Mouse (Mus musculus): ENCODE results near the gene Ctbp1. TPM values are rescaled to one million over a fixed set of nuclear protein-coding genes. Genes with fewer than 3 reads are reported as not detected.

The Ctbp1 gene
- total RNA-seq, 1 experiment, result 91.2 TPM

- Histone ChIP-seq H3K4me1 (ENCODE audit: control insufficient read depth in 2 of 2, insufficient read depth in 2 of 2, low read length in 2 of 2, poor library complexity in 1 of 2) (peaks cover 0 to 2% of the 10 kb centered on the region in 2 experiments; a peak in 1 of 4 replicates), H3K36me3 (ENCODE audit: control insufficient read depth, insufficient read depth, low read length, poor library complexity, severe bottlenecking) (no peaks in the 10 kb centered on the region), H3K9me3 (ENCODE audit: control insufficient read depth, insufficient read depth, low read depth, low read length) (no peaks in the 10 kb centered on the region), H3K9ac (ENCODE audit: insufficient read depth, low read depth, low read length, poor library complexity, severe bottlenecking) (no peak overlapping the region), H3K27ac (ENCODE audit: insufficient read depth, low read depth, low read length, poor library complexity, severe bottlenecking) (no peak overlapping the region), H3K4me3 (ENCODE audit: insufficient read depth in 1 of 2, low read depth in 1 of 2, low read length in 2 of 2, poor library complexity in 1 of 2, severe bottlenecking in 1 of 2) (no peak overlapping the region)
- TF ChIP-seq ZC3H11A (IDR thresholded peaks at IDR 0.05; ENCODE audit: borderline replicate concordance, low read depth, low read length), result no peak
- TF ChIP-seq MAFK (IDR thresholded peaks at IDR 0.05; ENCODE audit: insufficient read depth, low read depth, low read length), result no peak
- TF ChIP-seq CHD2 (IDR thresholded peaks at IDR 0.05; ENCODE audit: low read depth, low read length), result no peak
- no peak for TF ChIP-seq ZNF384 (IDR thresholded peaks at IDR 0.05; ENCODE audit: low read depth, low read length)
- no peak for TF ChIP-seq HCFC1 (IDR thresholded peaks at IDR 0.05; ENCODE audit: borderline replicate concordance, insufficient read depth, low read length)
- DNase-seq (ENCODE audit: low read depth, low spot score), result peak; percentile 20
- in situ Hi-C loops (cut with MboI; ENCODE audit: low sequenced_read_pairs in 2 of 2, unreplicated experiment in 2 of 2), result loop anchor here in 1 of 2 experiments (5.0 kb wide), 1 partner anchor 98 kb away; the partner anchor contains the start of gene Uvssa
Measured at GRCm38 (mm10) chr5:33278950-33279349, 4.2 kb upstream of the Ctbp1 start.

DNA sequence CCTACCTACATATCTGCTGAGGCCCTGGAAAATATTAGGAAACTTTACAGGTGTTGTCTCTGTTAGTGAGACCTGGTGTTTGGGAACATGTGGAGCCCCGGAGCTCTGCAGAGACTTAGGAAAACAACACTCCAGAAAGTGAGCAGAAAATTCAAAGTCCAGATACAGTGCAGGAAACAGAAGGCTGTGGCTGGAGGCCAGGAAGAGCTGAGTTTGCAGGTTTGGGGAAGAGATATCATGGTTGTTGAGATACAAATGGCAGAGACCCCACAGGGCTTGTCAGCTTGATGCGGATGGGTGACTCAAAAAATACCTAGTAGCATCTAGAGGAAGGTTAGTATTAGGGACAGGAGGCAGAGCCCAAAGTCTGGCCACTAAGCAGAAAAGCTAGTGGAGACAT is 2.5 kb upstream of the Ctbp1 start:
- TF ChIP-seq CHD2 (IDR thresholded peaks at IDR 0.05; ENCODE audit: low read depth, low read length), result no peak
- TF ChIP-seq ZC3H11A (IDR thresholded peaks at IDR 0.05; ENCODE audit: borderline replicate concordance, low read depth, low read length), result no peak
- TF ChIP-seq ZNF384 (IDR thresholded peaks at IDR 0.05; ENCODE audit: low read depth, low read length), result no peak
- TF ChIP-seq MAFK (IDR thresholded peaks at IDR 0.05; ENCODE audit: insufficient read depth, low read depth, low read length), result no peak
- TF ChIP-seq HCFC1 (IDR thresholded peaks at IDR 0.05; ENCODE audit: borderline replicate concordance, insufficient read depth, low read length), result no peak
- Histone ChIP-seq H3K4me1 (ENCODE audit: control insufficient read depth in 2 of 2, insufficient read depth in 2 of 2, low read length in 2 of 2, poor library complexity in 1 of 2) (peaks cover 2 to 4% of the 10 kb centered on the region in 2 experiments; a peak in 2 of 4 replicates), H3K27ac (ENCODE audit: insufficient read depth, low read depth, low read length, poor library complexity, severe bottlenecking) (no peak overlapping the region), H3K9me3 (ENCODE audit: control insufficient read depth, insufficient read depth, low read depth, low read length) (no peaks in the 10 kb centered on the region), H3K36me3 (ENCODE audit: control insufficient read depth, insufficient read depth, low read length, poor library complexity, severe bottlenecking) (no peaks in the 10 kb centered on the region; the same call in 1 of the 2 replicates), H3K9ac (ENCODE audit: insufficient read depth, low read depth, low read length, poor library complexity, severe bottlenecking) (no peak overlapping the region), H3K4me3 (ENCODE audit: insufficient read depth in 1 of 2, low read depth in 1 of 2, low read length in 2 of 2, poor library complexity in 1 of 2, severe bottlenecking in 1 of 2) (no peak overlapping the region)
- no peak for DNase-seq (ENCODE audit: low read depth, low spot score)
- in situ Hi-C loops (cut with MboI; ENCODE audit: low sequenced_read_pairs in 2 of 2, unreplicated experiment in 2 of 2), result loop anchor here in 1 of 2 experiments (5.0 kb wide), 1 partner anchor 100 kb away; the partner anchor contains the start of gene Uvssa

DNA sequence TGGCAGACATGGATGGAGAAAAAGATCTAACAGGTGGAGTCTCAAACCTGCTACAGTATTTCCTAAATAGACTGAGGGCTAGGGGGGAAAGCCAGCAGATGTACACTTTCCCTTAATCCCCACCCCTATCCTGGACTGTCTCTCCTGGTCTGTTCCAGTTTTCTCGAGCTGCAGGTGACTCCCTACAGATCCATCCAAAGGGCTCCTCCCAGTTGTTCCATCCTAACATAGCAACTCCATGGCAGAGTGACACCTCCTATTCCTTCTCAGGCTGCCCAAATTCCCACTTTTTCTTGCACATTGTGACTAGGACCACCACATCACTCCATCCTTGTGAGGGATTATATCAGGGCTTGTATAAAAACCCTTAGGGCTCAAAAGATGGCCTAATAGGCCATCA is 960 bp upstream of the Ctbp1 start:
- DNase-seq (ENCODE audit: low read depth, low spot score), result no peak
- Histone ChIP-seq H3K27ac (ENCODE audit: insufficient read depth, low read depth, low read length, poor library complexity, severe bottlenecking) (no peak overlapping the region), H3K9ac (ENCODE audit: insufficient read depth, low read depth, low read length, poor library complexity, severe bottlenecking) (no peak overlapping the region), H3K4me3 (ENCODE audit: insufficient read depth in 1 of 2, low read depth in 1 of 2, low read length in 2 of 2, poor library complexity in 1 of 2, severe bottlenecking in 1 of 2) (peak overlapping the region in 1 of 2 experiments; percentile 67; a peak in 2 of 4 replicates), H3K36me3 (ENCODE audit: control insufficient read depth, insufficient read depth, low read length, poor library complexity, severe bottlenecking) (no peaks in the 10 kb centered on the region; the same call in 1 of the 2 replicates), H3K9me3 (ENCODE audit: control insufficient read depth, insufficient read depth, low read depth, low read length) (no peaks in the 10 kb centered on the region), H3K4me1 (ENCODE audit: control insufficient read depth in 2 of 2, insufficient read depth in 2 of 2, low read length in 2 of 2, poor library complexity in 1 of 2) (peaks cover 2 to 8% of the 10 kb centered on the region in 2 experiments; a peak in 2 of 4 replicates)
- TF ChIP-seq ZC3H11A (IDR thresholded peaks at IDR 0.05; ENCODE audit: borderline replicate concordance, low read depth, low read length) (no peak), HCFC1 (IDR thresholded peaks at IDR 0.05; ENCODE audit: borderline replicate concordance, insufficient read depth, low read length) (no peak)
- in situ Hi-C loops (cut with MboI; ENCODE audit: low sequenced_read_pairs in 2 of 2, unreplicated experiment in 2 of 2), result loop anchor here in 1 of 2 experiments (5.0 kb wide), 1 partner anchor 102 kb away; the partner anchor contains the start of gene Uvssa

DNA sequence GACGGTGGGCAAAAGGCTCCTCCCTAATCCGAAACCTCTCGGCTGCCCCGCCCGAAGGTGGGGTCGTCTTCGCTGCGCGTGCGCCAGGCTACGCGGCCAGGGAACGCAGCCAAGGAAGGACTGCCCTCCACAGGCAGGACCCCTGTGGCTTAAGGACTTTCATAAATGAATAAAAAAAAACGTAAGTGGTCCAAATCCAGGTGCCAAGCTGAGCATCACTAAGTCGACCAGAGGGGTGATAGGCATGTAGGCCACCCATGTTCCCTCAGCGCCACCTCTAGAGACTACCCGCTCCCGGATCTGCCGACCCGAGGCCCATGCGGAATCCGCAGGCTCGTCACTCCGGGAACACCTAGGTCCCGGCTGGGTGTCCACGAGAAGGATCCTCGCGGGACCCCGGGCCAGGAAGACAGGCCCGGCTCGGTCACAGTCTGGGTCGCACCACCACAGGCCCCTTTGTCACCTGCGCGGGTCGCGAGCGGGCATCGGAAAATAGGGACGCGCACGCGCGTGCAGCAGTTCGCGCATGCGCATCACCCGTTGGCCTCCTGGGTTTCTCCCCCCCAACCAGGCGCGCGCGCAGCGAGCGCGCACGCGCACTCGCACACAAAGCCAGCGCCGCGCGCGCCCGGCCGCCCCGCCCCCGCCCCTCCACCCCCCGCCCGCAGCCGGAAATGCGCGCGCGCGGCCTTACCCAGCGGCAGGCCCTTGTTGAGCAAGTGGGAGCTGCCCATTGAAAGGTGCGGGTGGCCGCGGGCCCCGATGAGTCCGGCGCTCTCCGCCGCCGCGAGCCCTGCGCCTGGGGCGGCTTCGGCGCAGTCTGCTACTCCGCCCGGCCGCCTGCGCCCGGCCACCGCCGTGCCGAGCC is 475 bp downstream of the Ctbp1 start:
- in situ Hi-C loops (cut with MboI; ENCODE audit: low sequenced_read_pairs in 2 of 2, unreplicated experiment in 2 of 2), result loop anchor here in 1 of 2 experiments (5.0 kb wide), 1 partner anchor 103 kb away; the partner anchor contains the start of gene Uvssa
- H3K4me1 ChIP-seq (ENCODE audit: control insufficient read depth in 2 of 2, insufficient read depth in 2 of 2, low read length in 2 of 2, poor library complexity in 1 of 2), result peaks cover 2 to 8% of the 10 kb centered on the region in 2 experiments; a peak in 2 of 4 replicates
- peaks cover 3% of the 10 kb centered on the region; the same call in 1 of the 2 replicates for H3K36me3 ChIP-seq (ENCODE audit: control insufficient read depth, insufficient read depth, low read length, poor library complexity, severe bottlenecking)
- no peak for TF ChIP-seq ZNF384 (IDR thresholded peaks at IDR 0.05; ENCODE audit: low read depth, low read length)
- no peak for TF ChIP-seq CHD2 (IDR thresholded peaks at IDR 0.05; ENCODE audit: low read depth, low read length)
- no peak for TF ChIP-seq MAFK (IDR thresholded peaks at IDR 0.05; ENCODE audit: insufficient read depth, low read depth, low read length)
- TF ChIP-seq ZC3H11A (IDR thresholded peaks at IDR 0.05; ENCODE audit: borderline replicate concordance, low read depth, low read length), result no peak
- TF ChIP-seq HCFC1 (IDR thresholded peaks at IDR 0.05; ENCODE audit: borderline replicate concordance, insufficient read depth, low read length), result no peak
- peak overlapping the region; percentile 96 for H3K9ac ChIP-seq (ENCODE audit: insufficient read depth, low read depth, low read length, poor library complexity, severe bottlenecking)
- peak overlapping the region; percentile 87 for H3K27ac ChIP-seq (ENCODE audit: insufficient read depth, low read depth, low read length, poor library complexity, severe bottlenecking)
- peak; percentile 73 for DNase-seq (ENCODE audit: low read depth, low spot score)
- H3K9me3 ChIP-seq (ENCODE audit: control insufficient read depth, insufficient read depth, low read depth, low read length), result no peaks in the 10 kb centered on the region
- peak overlapping the region; percentile 93 for H3K4me3 ChIP-seq (ENCODE audit: insufficient read depth in 1 of 2, low read depth in 1 of 2, low read length in 2 of 2, poor library complexity in 1 of 2, severe bottlenecking in 1 of 2)

Data from ES-E14 (cell line).